Mouse (Mus musculus) brown adipose tissue, adult 24 weeks (tissue): Measurements from ENCODE around the gene Adh1. TPM values are rescaled to one million over a fixed set of nuclear protein-coding genes. Genes with fewer than 3 reads are reported as not detected.

Source experiments
- H3K27ac ChIP-seq: fragments of 200-500 bp; replicated peaks from 2 replicates; pipeline ENCODE4 v1.5.1; 2012; ENCODE audit warnings: low read depth, mild to moderate bottlenecking, low read length
- H3K4me1 ChIP-seq: fragments of 200-500 bp; 2 replicates; pipeline ENCODE4 v1.6.1; 2012; ENCODE audit warnings: low read length, mixed read lengths; ENCODE audit not compliant: control insufficient read depth, insufficient read depth, insufficient read length
- H3K4me3 ChIP-seq: fragments of 200-500 bp; 2 replicates; pipeline ENCODE4 v1.5.1; 2012; ENCODE audit warnings: low read depth, mild to moderate bottlenecking, low read length, moderate library complexity; ENCODE audit not compliant: insufficient read depth
- polyA plus RNA-seq: library from polyadenylated mRNA; stranded (reverse); fragments of >200 nt; gene quantifications from 2 replicates; pipeline ENCODE4 v1.2.4, GENCODE M21; 2012; ENCODE audit not compliant: missing spikeins, insufficient read depth, insufficient read length

The Adh1 gene
- polyA plus RNA-seq, 1 experiment, result 171 TPM

GRCm38 (mm10) chr3:138254205-138254604, 6.6 kb upstream of the Adh1 start:
- Histone ChIP-seq H3K4me1 (peaks cover 4% of the 10 kb centered on the region), H3K27ac (no peak overlapping the region), H3K4me3 (no peak overlapping the region)

GRCm38 (mm10) chr3:138255366-138255765, 5.4 kb upstream of the Adh1 start:
- Histone ChIP-seq H3K27ac (no peak overlapping the region), H3K4me1 (peaks cover 4% of the 10 kb centered on the region), H3K4me3 (no peak overlapping the region)

GRCm38 (mm10) chr3:138255780-138256550, 4.8 kb upstream of the Adh1 start:
- no peak overlapping the region for H3K4me3 ChIP-seq
- H3K27ac ChIP-seq, result peak overlapping the region; percentile 59
- peaks cover 4% of the 10 kb centered on the region for H3K4me1 ChIP-seq

GRCm38 (mm10) chr3:138262568-138262967, 1.8 kb downstream of the Adh1 start:
- Histone ChIP-seq H3K4me3 (no peak overlapping the region), H3K4me1 (no peaks in the 10 kb centered on the region), H3K27ac (no peak overlapping the region)

GRCm38 (mm10) chr3:138263154-138263930, 2.6 kb downstream of the Adh1 start:
- peaks cover 2% of the 10 kb centered on the region; the same call in 1 of the 2 replicates for H3K4me1 ChIP-seq
- H3K4me3 ChIP-seq, result no peak overlapping the region
- no peak overlapping the region for H3K27ac ChIP-seq

- H3K4me3 ChIP-seq, result no peak overlapping the region
- H3K27ac ChIP-seq, result no peak overlapping the region
- peaks cover 2% of the 10 kb centered on the region; the same call in 1 of the 2 replicates for H3K4me1 ChIP-seq
These were observed 3.9 kb downstream of the Adh1 start for GRCm38 (mm10) chr3:138264648-138265047.

- no peak overlapping the region for H3K27ac ChIP-seq
- H3K4me1 ChIP-seq, result peaks cover 2% of the 10 kb centered on the region; the same call in 1 of the 2 replicates
- no peak overlapping the region for H3K4me3 ChIP-seq
These were observed 9.7 kb downstream of the Adh1 start for GRCm38 (mm10) chr3:138270507-138270906.

GRCm38 (mm10) chr3:138271297-138271696, 10.5 kb downstream of the Adh1 start:
- no peak overlapping the region for H3K27ac ChIP-seq
- H3K4me3 ChIP-seq, result no peak overlapping the region
- H3K4me1 ChIP-seq, result peaks cover 2% of the 10 kb centered on the region; the same call in 1 of the 2 replicates

GRCm38 (mm10) chr3:138273080-138273479, 12.3 kb downstream of the Adh1 start:
- Histone ChIP-seq H3K4me3 (no peak overlapping the region), H3K4me1 (peaks cover 3% of the 10 kb centered on the region; the same call in 1 of the 2 replicates), H3K27ac (no peak overlapping the region)

GRCm38 (mm10) chr3:138275100-138275499, 14.3 kb downstream of the Adh1 start:
- Histone ChIP-seq H3K4me1 (0 out of 2 replicates have a peak, but pooled peaks cover 3% of the 10 kb centered on the region), H3K27ac (no peak overlapping the region), H3K4me3 (no peak overlapping the region)

- H3K4me3 ChIP-seq, result no peak overlapping the region
- H3K4me1 ChIP-seq, result 0 out of 2 replicates have a peak, but pooled peaks cover 6% of the 10 kb centered on the region
- H3K27ac ChIP-seq, result no peak overlapping the region
These were observed 21.8 kb downstream of the Adh1 start for GRCm38 (mm10) chr3:138282556-138282955.

- H3K27ac ChIP-seq, result no peak overlapping the region
- no peak overlapping the region for H3K4me3 ChIP-seq
- H3K4me1 ChIP-seq, result 0 out of 2 replicates have a peak, but pooled peaks cover 6% of the 10 kb centered on the region
These were observed 23.0 kb downstream of the Adh1 start for GRCm38 (mm10) chr3:138283831-138284230.

GRCm38 (mm10) chr3:138285986-138286385, 25.2 kb downstream of the Adh1 start:
- H3K4me3 ChIP-seq, result no peak overlapping the region
- no peak overlapping the region for H3K27ac ChIP-seq
- 0 out of 2 replicates have a peak, but pooled peaks cover 3% of the 10 kb centered on the region for H3K4me1 ChIP-seq

- Histone ChIP-seq H3K4me1 (no peaks in the 10 kb centered on the region), H3K4me3 (no peak overlapping the region), H3K27ac (no peak overlapping the region)
These were observed 26.9 kb downstream of the Adh1 start for GRCm38 (mm10) chr3:138287686-138288085.

- Histone ChIP-seq H3K4me1 (no peaks in the 10 kb centered on the region), H3K27ac (no peak overlapping the region), H3K4me3 (no peak overlapping the region)
These were observed 29.9 kb downstream of the Adh1 start for GRCm38 (mm10) chr3:138290672-138291071.
